Mouse (Mus musculus): ENCODE data around the gene Urb2. TPM values are rescaled to one million over a fixed set of nuclear protein-coding genes. Genes with fewer than 3 reads are reported as not detected.
"Not testable (repeated sequence)": the region's sequence is repeated elsewhere in the genome, so short reads cannot be mapped to it uniquely, and the experiment has no call there.

The Urb2 gene
- polyA plus RNA-seq, 1 experiment from 2014 or later: 3.6 TPM

DNA sequence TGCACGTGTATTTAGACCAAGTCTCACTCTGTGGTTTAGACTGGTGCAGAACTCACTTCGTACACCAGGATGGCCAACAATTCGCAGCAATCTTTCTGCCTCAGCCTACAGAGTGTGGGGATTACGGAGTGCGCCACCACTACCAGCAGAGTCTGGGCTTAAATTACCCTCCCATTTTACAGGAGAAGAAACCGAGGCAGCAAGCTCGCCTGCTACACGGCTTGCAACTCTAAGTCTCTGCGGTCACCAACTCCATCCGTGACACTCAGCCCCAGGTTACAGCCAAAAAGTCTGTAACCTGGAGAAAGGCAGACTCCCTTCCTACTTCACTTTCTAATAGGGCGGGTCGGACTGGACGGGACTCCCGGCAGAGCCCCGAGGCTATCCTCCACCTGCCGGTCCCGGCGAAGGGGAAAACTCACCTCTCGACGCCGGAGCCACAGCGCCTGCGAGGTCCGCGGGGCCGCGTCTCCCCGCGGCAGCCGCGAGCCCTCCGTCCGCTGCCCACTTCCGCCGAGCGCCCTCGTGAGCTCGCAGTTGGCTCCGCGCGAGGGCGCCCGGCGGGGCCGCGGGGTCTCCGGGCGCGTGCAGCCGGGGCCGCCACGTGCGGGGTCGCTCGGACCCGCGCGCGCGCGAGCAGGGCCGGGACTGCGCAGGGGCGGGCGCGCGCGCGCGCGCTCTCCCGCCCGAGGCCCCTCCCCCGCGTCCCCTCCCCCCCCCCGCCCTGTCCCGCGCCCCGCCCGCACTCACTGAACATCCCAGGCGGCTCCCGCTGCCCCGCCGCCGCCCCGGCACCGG is 670 bp upstream of the Urb2 start:
- WGBS: under 1% methylated on average over 60 of the region's 87 CpGs
- H3K9ac ChIP-seq: peak overlapping the region; percentile 73
- no peaks in the 10 kb centered on the region for H3K9me3 ChIP-seq
- no peaks in the 10 kb centered on the region for H3K27me3 ChIP-seq (replicated peaks)
- ATAC-seq (ENCODE audit: insufficient read depth, low FRiP score, low read depth): peak; percentile 86
- H3K4me2 ChIP-seq: peak overlapping the region; percentile 66
- H3K36me3 ChIP-seq: 0 out of 2 replicates have a peak, but pooled peaks cover 8% of the 10 kb centered on the region
- peak overlapping the region; percentile 90 for H3K4me3 ChIP-seq (replicated peaks)
- H3K4me1 ChIP-seq: peaks cover 17% of the 10 kb centered on the region
- H3K27ac ChIP-seq: peak overlapping the region; percentile 91

DNA sequence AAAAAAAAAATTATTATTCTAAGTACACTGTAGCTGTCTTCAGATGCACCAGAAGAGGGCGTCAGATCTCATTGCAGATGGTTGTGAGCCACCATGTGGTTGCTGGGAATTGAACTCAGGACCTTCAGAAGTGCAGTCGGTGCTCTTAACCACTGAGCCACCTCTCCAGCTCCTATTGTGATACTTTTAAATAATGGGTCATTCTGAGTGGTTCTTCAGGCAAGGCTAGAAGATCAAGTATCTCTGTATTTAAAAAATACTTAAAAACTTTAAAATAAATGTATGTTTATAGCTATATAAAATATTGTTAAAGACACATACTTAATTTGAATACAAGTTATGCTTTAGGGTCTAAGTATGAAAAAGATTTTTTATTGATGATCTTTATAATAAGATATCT is 5.0 kb downstream of the Urb2 start:
- H3K27ac ChIP-seq; ATAC-seq (ENCODE audit: insufficient read depth, low FRiP score, low read depth); H3K4me3 ChIP-seq (replicated peaks); H3K27me3 ChIP-seq (replicated peaks); H3K4me2 ChIP-seq; H3K4me1 ChIP-seq; H3K9ac ChIP-seq; H3K9me3 ChIP-seq: not testable (repeated sequence)
- peaks cover 44% of the 10 kb centered on the region for H3K36me3 ChIP-seq
- 72% methylated on average over 2 of the region's 2 CpGs for WGBS

DNA sequence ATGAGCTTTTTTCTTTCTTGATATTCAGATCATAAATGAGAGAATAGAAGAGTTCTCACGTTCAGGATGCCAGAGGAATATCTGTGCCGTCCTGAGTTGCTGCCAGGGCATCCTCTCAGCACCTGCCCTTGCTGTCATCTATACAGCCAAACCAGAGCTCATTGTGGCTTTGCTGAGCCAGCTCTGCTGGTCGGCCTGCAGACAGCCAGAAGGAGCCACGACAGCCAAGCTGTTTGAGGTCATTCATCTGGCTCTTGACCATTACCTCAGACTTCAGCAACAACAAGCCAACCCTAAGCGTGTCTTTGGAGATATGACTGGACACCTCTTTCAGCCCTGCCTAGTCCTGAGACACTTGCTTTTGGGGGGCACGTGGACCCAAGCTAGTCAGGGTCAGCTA is 6.5 kb downstream of the Urb2 start:
- Histone ChIP-seq H3K4me3 (replicated peaks) (no peak overlapping the region), H3K4me1 (no peaks in the 10 kb centered on the region), H3K4me2 (no peak overlapping the region), H3K9me3 (no peaks in the 10 kb centered on the region), H3K9ac (no peak overlapping the region), H3K36me3 (peaks cover 47% of the 10 kb centered on the region), H3K27me3 (replicated peaks) (no peaks in the 10 kb centered on the region), H3K27ac (no peak overlapping the region)
- WGBS: 85% methylated on average over 6 of the region's 6 CpGs
- ATAC-seq (ENCODE audit: insufficient read depth, low FRiP score, low read depth): no peak

DNA sequence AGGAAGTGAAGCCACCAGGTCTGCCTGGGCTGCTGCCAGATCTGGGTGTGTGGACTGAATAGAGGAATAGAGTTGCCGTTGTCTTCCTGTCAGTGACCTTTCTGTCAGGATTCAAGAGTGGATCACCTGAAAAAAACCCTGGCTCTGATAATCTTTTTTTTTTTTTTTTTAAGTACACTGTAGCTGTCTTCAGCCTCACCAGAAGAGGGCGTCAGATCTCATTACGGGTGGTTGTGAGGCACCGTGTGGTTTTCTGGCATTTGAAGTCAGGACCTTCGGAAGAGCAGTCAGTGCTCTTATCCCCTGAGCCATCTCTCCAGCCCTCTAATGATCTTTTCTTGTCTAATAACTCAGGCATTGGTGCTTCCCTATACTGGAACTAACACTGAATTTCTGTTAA is 12.1 kb downstream of the Urb2 start:
- 70% methylated on average over 5 of the region's 5 CpGs for WGBS
- H3K9ac ChIP-seq: no peak overlapping the region
- H3K27ac ChIP-seq: no peak overlapping the region
- H3K27me3 ChIP-seq (replicated peaks): no peaks in the 10 kb centered on the region
- peaks cover 43% of the 10 kb centered on the region for H3K36me3 ChIP-seq
- H3K4me3 ChIP-seq (replicated peaks): no peak overlapping the region
- H3K4me2 ChIP-seq: no peak overlapping the region
- no peaks in the 10 kb centered on the region for H3K4me1 ChIP-seq
- H3K9me3 ChIP-seq: no peaks in the 10 kb centered on the region
- ATAC-seq (ENCODE audit: insufficient read depth, low FRiP score, low read depth): no peak

- no peak overlapping the region for H3K9ac ChIP-seq
- H3K27ac ChIP-seq: no peak overlapping the region
- H3K9me3 ChIP-seq: no peaks in the 10 kb centered on the region
- no peak for ATAC-seq (ENCODE audit: insufficient read depth, low FRiP score, low read depth)
- no peak overlapping the region for H3K4me2 ChIP-seq
- no peak overlapping the region for H3K4me3 ChIP-seq (replicated peaks)
- no peaks in the 10 kb centered on the region for H3K27me3 ChIP-seq (replicated peaks)
- WGBS: 92% methylated on average over 7 of the region's 7 CpGs
- H3K4me1 ChIP-seq: no peaks in the 10 kb centered on the region
- H3K36me3 ChIP-seq: peaks cover 21% of the 10 kb centered on the region
These were observed 16.8 kb downstream of the Urb2 start for GRCm38 (mm10) chr8:124038121-124038520.

DNA sequence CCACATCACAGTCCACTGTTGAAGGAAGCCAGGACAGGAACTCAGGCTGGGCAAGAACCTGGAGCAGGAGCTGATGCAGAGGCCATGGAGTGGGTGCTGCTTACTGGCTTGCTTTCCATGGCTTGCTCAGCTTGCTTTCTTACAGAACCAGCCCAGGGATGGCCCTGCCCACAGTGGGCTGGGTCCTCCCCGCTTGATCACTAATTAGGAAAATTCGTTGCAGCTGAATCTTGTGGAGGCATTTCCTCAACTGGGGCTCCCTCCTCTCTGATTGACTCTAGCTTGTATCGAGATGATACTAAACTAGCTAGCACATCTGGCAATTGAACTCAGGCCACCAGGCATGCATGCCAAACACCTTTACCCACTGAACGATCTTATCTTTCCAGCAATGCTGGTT is 18.0 kb downstream of the Urb2 start:
- no peak overlapping the region for H3K27ac ChIP-seq
- H3K36me3 ChIP-seq: peaks cover 21% of the 10 kb centered on the region
- H3K4me3 ChIP-seq (replicated peaks): no peak overlapping the region
- H3K4me1 ChIP-seq: no peaks in the 10 kb centered on the region
- WGBS: 85% methylated on average over 4 of the region's 4 CpGs
- H3K27me3 ChIP-seq (replicated peaks): no peaks in the 10 kb centered on the region
- no peak overlapping the region for H3K9ac ChIP-seq
- no peak for ATAC-seq (ENCODE audit: insufficient read depth, low FRiP score, low read depth)
- no peak overlapping the region for H3K4me2 ChIP-seq
- no peaks in the 10 kb centered on the region for H3K9me3 ChIP-seq

DNA sequence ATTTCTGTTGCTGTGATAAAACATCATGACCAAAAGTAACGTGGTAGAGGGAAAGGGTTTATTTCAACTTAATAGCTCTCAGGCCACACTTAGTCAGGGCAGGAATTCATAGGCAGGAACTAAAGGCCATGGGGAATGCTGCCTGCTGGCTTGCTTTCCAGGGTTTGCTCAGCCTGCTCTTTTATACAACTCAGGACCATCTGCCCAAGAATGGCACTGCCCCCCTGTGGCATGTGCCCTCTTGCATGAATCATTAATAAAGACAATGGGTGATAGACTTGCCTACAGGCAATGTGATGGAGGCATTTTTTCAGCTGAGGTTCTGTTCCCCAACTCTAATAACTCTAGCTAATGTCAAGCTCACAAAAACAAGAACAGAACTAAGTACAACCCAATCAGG is 20.9 kb downstream of the Urb2 start:
- no peaks in the 10 kb centered on the region for H3K27me3 ChIP-seq (replicated peaks)
- H3K27ac ChIP-seq: no peak overlapping the region
- H3K9me3 ChIP-seq: no peaks in the 10 kb centered on the region
- no peaks in the 10 kb centered on the region for H3K4me1 ChIP-seq
- ATAC-seq (ENCODE audit: insufficient read depth, low FRiP score, low read depth): no peak
- WGBS: 82% methylated on average over 1 of the region's 1 CpGs
- H3K4me2 ChIP-seq: no peak overlapping the region
- no peak overlapping the region for H3K9ac ChIP-seq
- H3K36me3 ChIP-seq: peaks cover 30% of the 10 kb centered on the region
- H3K4me3 ChIP-seq (replicated peaks): no peak overlapping the region

DNA sequence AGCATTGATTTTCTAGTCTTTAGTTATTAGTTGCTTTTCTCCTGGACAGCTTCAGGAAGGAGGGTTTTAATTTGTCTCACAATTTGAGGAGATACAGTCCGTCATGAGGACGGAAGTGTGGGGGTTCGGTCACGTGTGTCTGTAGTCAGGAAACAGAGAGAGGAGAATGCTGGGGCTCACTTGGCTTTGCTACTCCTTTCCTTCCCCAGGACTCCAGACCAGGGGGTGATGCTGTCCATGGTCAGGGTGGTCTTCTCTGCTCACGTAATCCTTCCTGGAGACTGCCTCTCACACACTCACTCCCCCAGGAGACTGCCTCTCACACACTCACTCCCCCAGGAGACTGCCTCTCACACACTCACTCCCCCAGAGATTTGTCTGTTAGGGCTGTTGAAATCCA is 23.1 kb downstream of the Urb2 start:
- H3K36me3 ChIP-seq: peaks cover 16% of the 10 kb centered on the region; the same call in 1 of the 2 replicates
- no peaks in the 10 kb centered on the region for H3K4me1 ChIP-seq
- no peak overlapping the region for H3K27ac ChIP-seq
- H3K27me3 ChIP-seq (replicated peaks): no peaks in the 10 kb centered on the region
- H3K9me3 ChIP-seq: no peaks in the 10 kb centered on the region
- WGBS: 91% methylated on average over 5 of the region's 5 CpGs
- H3K4me2 ChIP-seq: no peak overlapping the region
- no peak overlapping the region for H3K9ac ChIP-seq
- no peak for ATAC-seq (ENCODE audit: insufficient read depth, low FRiP score, low read depth)
- no peak overlapping the region for H3K4me3 ChIP-seq (replicated peaks)

GRCm38 (mm10) chr8:124044931-124045330 is 23.6 kb downstream of the Urb2 start:
- Histone ChIP-seq H3K4me2 (no peak overlapping the region), H3K36me3 (peaks cover 13% of the 10 kb centered on the region; the same call in 1 of the 2 replicates), H3K4me3 (replicated peaks) (no peak overlapping the region), H3K27me3 (replicated peaks) (no peaks in the 10 kb centered on the region), H3K4me1 (no peaks in the 10 kb centered on the region), H3K27ac (no peak overlapping the region), H3K9ac (no peak overlapping the region), H3K9me3 (no peaks in the 10 kb centered on the region)
- ATAC-seq (ENCODE audit: insufficient read depth, low FRiP score, low read depth): no peak
- WGBS: 91% methylated on average over 12 of the region's 12 CpGs

DNA sequence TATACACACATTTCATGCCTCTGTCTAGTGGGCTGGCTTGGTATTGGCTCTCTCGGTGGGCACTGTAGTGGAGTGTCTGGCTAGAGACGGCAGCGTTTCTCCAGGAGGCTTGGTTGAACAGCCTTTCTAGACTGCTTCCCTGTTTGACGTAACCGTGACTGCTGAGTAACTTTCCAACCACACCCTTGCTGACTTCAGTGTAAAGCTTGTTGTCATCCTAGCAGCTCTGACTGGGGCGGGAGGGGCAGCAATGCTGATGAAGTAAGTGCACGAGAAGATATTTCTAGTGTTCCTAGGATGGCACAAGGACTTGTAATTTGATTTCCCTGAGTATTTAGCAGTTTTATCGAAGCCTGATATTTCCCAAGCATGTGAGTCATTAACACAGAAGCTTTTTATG is 24.5 kb downstream of the Urb2 start:
- no peak for ATAC-seq (ENCODE audit: insufficient read depth, low FRiP score, low read depth)
- 77% methylated on average over 8 of the region's 8 CpGs for WGBS
- peaks cover 11% of the 10 kb centered on the region; the same call in 1 of the 2 replicates for H3K36me3 ChIP-seq

GRCm38 (mm10) chr8:124052110-124052509 is 30.8 kb downstream of the Urb2 start:
- Histone ChIP-seq H3K4me1 (no peaks in the 10 kb centered on the region), H3K9ac (no peak overlapping the region), H3K27ac (no peak overlapping the region), H3K4me2 (no peak overlapping the region), H3K27me3 (replicated peaks) (no peaks in the 10 kb centered on the region), H3K4me3 (replicated peaks) (no peak overlapping the region), H3K9me3 (no peaks in the 10 kb centered on the region), H3K36me3 (no peaks in the 10 kb centered on the region)
- WGBS: 26% methylated on average over 3 of the region's 3 CpGs
- no peak for ATAC-seq (ENCODE audit: insufficient read depth, low FRiP score, low read depth)

More for the DNA sequence above, 24.5 kb downstream of the Urb2 start:
- Histone ChIP-seq H3K9ac (no peak overlapping the region), H3K4me3 (replicated peaks) (no peak overlapping the region), H3K27me3 (replicated peaks) (no peaks in the 10 kb centered on the region), H3K4me2 (no peak overlapping the region), H3K4me1 (no peaks in the 10 kb centered on the region), H3K27ac (no peak overlapping the region), H3K9me3 (no peaks in the 10 kb centered on the region)

DNA sequence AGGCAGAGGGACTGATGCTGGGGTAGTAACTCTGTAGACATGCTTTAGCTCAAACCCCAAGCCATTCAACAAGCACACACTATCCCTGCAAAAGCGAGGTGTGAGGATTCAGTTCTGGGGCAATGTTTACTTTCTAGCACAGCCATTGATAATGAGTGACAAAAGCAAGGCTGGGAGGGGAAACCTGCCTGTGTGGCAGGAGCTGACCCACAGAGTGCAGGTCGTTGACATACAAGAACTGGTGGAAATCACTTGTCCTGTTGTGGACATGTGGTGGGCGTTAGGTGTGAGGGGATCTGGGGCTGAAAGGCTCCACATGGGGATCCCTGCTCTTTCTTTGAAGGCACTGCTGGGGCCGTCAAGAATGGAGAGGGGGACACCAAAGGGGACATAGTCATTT is 31.3 kb downstream of the Urb2 start:
- Histone ChIP-seq H3K9me3 (no peaks in the 10 kb centered on the region), H3K4me1 (no peaks in the 10 kb centered on the region), H3K4me3 (replicated peaks) (no peak overlapping the region), H3K9ac (no peak overlapping the region), H3K27ac (no peak overlapping the region), H3K4me2 (no peak overlapping the region), H3K27me3 (replicated peaks) (no peaks in the 10 kb centered on the region), H3K36me3 (no peaks in the 10 kb centered on the region)
- WGBS: 45% methylated on average over 4 of the region's 4 CpGs
- ATAC-seq (ENCODE audit: insufficient read depth, low FRiP score, low read depth): no peak; the same call in 1 of the 2 replicates
